Mouse (Mus musculus) heart, postnatal 14 days (tissue): Measurements from ENCODE around the gene Cacna2d1. TPM values are rescaled to one million over a fixed set of nuclear protein-coding genes. Genes with fewer than 3 reads are reported as not detected.

Source experiments
- DNase-seq, 2 experiments: peaks; one replicate each; pipeline ENCODE4 v3.0.0; 2021 to 2022
- intact Hi-C: fragments of 180-260 bp; cut with DNase I; formaldehyde crosslinking; loops from one replicate; pipeline ENCODE4 v1.15.1; 2025
- total RNA-seq, 2 experiments: library from RNA; stranded (reverse); gene quantifications; 2 replicates each; pipeline ENCODE4 v1.2.3; 2021

The Cacna2d1 gene
- total RNA-seq, 2 experiments from 2014 or later, result 86.8 to 90.3 TPM

GRCm38 (mm10) chr5:16236608-16237007 lies 302.1 kb downstream of the Cacna2d1 start:
- no peak for DNase-seq
- intact Hi-C loops, result no loop called here

GRCm38 (mm10) chr5:16237972-16238371 lies 303.5 kb downstream of the Cacna2d1 start:
- DNase-seq, result peak; percentile 79 to 81
- intact Hi-C loops, result no loop called here

DNA sequence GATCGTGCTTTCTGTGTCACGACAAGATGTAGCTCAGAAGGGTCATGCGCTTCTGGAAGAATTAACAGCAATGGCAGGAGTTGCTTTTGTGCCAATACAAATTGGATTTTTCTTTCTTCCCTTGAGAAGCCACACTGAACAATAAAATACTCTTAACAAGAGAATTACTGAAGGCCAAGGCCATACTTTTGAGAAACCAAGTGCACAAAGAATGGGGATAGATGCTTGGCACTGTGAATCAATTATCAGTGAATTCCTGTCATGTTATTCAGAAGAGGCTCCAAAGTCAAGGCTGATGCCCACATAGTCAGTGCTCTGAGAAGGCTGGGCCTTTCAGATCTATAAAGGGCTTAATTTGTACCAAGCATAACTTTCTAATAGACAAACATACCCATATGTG lies 305.8 kb downstream of the Cacna2d1 start:
- intact Hi-C loops, result no loop called here
- no peak for DNase-seq

DNA sequence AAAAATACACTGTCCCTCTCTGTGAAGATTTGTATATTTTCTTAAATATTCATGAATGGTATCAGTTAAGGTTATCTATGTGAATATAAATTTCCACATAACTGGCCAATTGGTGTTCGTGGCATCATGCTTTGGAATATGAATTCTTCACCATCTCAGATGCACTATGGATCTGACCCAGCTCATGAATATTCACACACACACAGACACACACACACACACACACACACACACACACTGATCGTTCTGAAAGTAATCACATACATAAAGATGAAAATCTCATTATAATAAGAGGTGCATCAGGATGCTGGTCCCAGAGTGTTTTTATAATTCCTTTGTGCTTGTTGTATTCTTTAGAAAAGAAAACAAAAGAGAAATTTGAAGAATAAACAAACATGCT lies 309.1 kb downstream of the Cacna2d1 start:
- intact Hi-C loops, result no loop called here
- DNase-seq, result no peak

- no peak for DNase-seq
- intact Hi-C loops, result no loop called here
Measured at GRCm38 (mm10) chr5:16252738-16253513, 318.4 kb downstream of the Cacna2d1 start.

DNA sequence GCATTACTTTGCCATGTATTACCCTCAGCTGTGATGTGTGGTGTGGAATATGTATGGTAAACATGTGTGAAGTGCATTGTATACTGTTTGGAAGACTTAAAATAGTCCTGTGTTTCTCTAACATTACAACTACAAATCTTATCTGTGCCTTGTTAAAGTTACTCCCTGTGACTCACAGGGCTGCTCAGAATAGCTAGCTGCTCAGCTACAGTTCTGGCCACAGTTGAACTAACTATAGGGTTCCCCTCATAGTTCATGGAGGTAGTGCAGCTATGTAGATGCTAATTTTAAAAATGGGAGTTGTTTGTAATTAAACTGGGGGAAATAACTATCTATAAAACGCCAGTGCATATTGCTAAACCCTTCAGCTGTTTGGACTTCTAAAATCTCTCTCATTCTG lies 319.3 kb downstream of the Cacna2d1 start:
- intact Hi-C loops, result no loop called here
- no peak for DNase-seq

DNA sequence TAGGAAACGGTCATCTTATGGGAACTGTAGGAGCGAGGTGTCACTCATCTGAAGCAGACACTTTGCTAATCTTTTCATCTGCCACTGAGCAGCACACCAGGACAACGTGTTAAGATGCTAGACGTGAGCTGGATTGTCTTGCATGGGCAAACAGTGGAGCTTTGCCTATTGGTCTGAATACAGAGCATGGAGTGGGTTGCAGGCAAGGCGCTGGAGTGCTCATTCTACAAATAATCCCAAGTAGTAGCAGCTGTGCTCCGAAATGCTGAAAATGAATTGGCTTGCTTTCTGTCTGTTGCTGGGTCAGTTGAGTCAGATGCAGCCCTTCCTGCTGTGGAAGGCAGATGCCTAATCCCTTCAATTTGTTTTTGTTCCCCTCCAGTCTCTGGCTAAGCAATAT lies 330.9 kb downstream of the Cacna2d1 start:
- DNase-seq, result no peak
- intact Hi-C loops, result no loop called here

DNA sequence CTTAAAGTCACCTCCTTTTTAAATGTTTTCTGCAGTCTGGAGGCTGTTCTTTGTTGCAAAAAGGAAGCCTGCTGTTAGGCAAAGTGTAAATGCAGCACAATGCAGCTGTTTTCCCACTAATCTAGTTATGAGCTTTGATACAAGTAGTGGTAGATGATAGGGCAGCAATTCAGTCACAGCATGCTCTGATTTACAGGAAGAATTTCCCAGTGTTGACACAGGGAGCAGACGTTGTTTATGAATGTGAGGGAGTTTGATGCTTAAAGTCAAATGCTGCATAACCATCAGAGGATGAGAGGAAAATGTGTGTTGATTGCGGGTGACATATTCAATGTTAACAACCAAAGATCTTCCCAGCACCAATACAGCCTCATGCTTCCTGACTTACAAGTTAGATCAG lies 342.6 kb downstream of the Cacna2d1 start:
- DNase-seq, result no peak
- intact Hi-C loops, result no loop called here

- intact Hi-C loops, result no loop called here
- no peak for DNase-seq
Measured at GRCm38 (mm10) chr5:16281229-16281628, 346.7 kb downstream of the Cacna2d1 start.

GRCm38 (mm10) chr5:16293223-16293622 lies 358.7 kb downstream of the Cacna2d1 start:
- intact Hi-C loops, result loop anchor here (5.0 kb wide), 2 partner anchors 241 to 456 kb away; no protein-coding TSS in a partner anchor
- DNase-seq, result peak; percentile 4 to 59

DNA sequence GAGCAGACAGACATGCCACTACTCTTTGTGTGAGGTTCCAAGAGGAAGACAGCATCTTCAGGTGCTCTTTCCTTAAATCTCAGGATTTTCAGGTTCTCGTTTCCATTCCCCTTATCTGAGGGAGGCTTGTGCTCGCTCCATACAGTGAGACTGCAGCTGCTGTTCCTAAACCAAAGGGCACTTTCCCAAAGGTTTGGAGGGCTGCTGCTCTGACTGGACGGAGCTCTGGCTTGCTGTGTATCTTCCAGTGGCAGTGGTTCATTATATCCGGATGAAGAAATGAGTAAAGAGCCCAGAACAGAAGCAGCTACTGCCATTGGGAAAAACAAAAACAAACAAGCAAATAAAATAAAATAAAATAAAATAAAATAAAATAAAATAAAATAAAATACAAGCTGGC lies 359.3 kb downstream of the Cacna2d1 start:
- intact Hi-C loops, result loop anchor here (5.0 kb wide), 2 partner anchors 242 to 457 kb away; no protein-coding TSS in a partner anchor
- DNase-seq, result no peak

- intact Hi-C loops, result loop anchor here (5.0 kb wide), 2 partner anchors 242 to 457 kb away; no protein-coding TSS in a partner anchor
- DNase-seq, result no peak
Measured at GRCm38 (mm10) chr5:16294708-16295107, 360.2 kb downstream of the Cacna2d1 start.

DNA sequence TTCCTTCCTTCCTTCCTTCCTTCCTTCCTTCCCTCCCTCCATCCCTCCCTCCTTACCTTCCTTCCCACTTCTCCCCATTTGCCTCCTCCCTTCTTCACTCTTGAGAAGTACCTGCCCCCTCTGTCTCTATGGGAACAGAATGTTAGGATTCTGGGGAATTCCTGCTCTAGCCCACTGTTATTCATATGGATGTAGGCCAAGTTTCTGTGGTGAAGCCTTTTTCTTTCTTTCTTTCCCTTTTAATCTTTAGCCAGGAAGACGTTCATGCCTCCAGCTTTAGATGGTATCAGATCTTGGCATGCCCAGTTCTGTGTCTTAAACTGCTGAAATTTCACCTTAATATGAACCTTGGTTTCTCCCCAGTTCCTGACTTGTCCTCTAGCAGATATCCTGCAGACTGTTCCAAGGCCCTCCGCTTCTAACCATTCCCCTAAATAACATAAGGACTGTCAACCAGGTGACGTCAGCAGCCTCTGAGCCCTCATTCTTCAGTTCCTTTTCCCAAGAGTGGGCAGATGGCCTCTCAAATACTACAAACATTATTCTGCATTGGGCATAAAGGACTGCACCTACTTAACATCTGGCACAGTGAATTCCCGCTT lies 362.8 kb downstream of the Cacna2d1 start:
- DNase-seq, result no peak
- intact Hi-C loops, result no loop called here

DNA sequence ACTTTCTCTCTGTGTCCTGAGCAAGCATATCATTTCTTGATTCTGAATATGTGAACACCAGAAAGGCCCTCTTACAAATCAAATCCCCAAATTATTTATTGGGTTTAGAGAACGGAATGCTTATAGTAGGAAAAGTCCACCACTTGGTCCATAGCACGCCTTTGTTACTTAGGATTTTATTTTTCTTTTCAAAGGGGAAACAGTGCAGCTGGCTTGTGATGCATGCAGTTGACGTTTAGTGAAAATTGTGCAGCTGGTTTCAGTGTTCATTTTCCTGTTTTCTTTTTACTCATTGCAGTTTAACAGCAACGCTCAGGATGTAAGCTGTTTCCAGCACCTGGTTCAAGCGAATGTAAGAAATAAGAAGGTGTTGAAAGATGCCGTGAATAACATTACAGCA lies 365.1 kb downstream of the Cacna2d1 start:
- DNase-seq, result no peak
- intact Hi-C loops, result no loop called here

- intact Hi-C loops, result loop anchor here (2.0 to 10.0 kb wide), 2 partner anchors 559 to 1455 kb away; no protein-coding TSS in a partner anchor
- peak; percentile 63 to 75 for DNase-seq
Measured at GRCm38 (mm10) chr5:16309168-16310006, 374.9 kb downstream of the Cacna2d1 start.

- DNase-seq, result no peak
- intact Hi-C loops, result loop anchor here (10.0 kb wide), 1 partner anchor 1451 kb away; no protein-coding TSS in a partner anchor
Measured at GRCm38 (mm10) chr5:16314242-16314641, 379.8 kb downstream of the Cacna2d1 start.

DNA sequence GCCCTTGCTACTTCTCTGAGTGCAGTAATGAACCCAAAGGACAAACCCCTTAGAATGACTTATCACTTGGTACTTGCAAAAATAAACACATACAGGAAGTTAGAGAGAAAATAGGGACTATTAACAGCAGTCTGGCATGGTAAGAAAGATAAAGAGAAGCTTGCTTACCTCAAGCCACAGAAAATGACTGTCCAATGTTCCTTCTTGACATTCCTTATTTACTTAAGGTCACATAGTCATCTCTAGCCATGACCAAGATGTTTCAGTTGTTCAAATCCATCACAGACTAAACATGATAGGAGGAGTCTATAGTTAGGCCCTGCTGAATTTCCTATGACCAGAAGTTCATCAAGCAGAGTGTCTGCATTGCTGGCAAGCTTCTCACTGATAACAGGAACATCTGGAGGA lies 381.5 kb downstream of the Cacna2d1 start:
- intact Hi-C loops, result loop anchor here (10.0 kb wide), 1 partner anchor 1449 kb away; no protein-coding TSS in a partner anchor
- no peak for DNase-seq

GRCm38 (mm10) chr5:16317680-16318242 lies 383.3 kb downstream of the Cacna2d1 start:
- DNase-seq, result no peak
- intact Hi-C loops, result loop anchor here (10.0 kb wide), 1 partner anchor 1447 kb away; no protein-coding TSS in a partner anchor

- no peak for DNase-seq
- intact Hi-C loops, result no loop called here
Measured at GRCm38 (mm10) chr5:16326610-16327009, 392.1 kb downstream of the Cacna2d1 start.

- intact Hi-C loops, result no loop called here
- no peak for DNase-seq
Measured at GRCm38 (mm10) chr5:16345393-16345792, 410.9 kb downstream of the Cacna2d1 start.
